Mouse (Mus musculus) thymus, adult 2 months (tissue): ENCODE data around the gene Fam196b. TPM values are rescaled to one million over a fixed set of nuclear protein-coding genes. Genes with fewer than 3 reads are reported as not detected.

Source experiments
- DNase-seq: peaks from one replicate; pipeline ENCODE4 v3.0.0; 2021
- H3K27ac ChIP-seq: fragments of 200-500 bp; 2 replicates; pipeline ENCODE4 v1.5.1; 2012; ENCODE audit warnings: low read length, control low read depth; ENCODE audit not compliant: control insufficient read depth, insufficient read depth
- H3K27me3 ChIP-seq: fragments of 200-500 bp; 2 replicates; pipeline ENCODE4 v1.6.1; 2012; ENCODE audit warnings: mild to moderate bottlenecking, low read length, moderate library complexity, mixed read lengths; ENCODE audit not compliant: control insufficient read depth, insufficient read depth
- H3K36me3 ChIP-seq: fragments of 200-500 bp; 2 replicates; pipeline ENCODE4 v1.6.1; 2012; ENCODE audit warnings: mild to moderate bottlenecking, low read length, moderate library complexity; ENCODE audit not compliant: control insufficient read depth, insufficient read depth
- H3K4me1 ChIP-seq: fragments of 200-500 bp; replicated peaks from 2 replicates; pipeline ENCODE4 v1.6.1; 2012; ENCODE audit warnings: low read length; ENCODE audit not compliant: control insufficient read depth, insufficient read depth
- H3K4me3 ChIP-seq: fragments of 200-500 bp; 2 replicates; pipeline ENCODE4 v1.5.1; 2012; ENCODE audit warnings: mild to moderate bottlenecking, low read length, control low read depth, moderate library complexity; ENCODE audit not compliant: control insufficient read depth, insufficient read depth
- CTCF ChIP-seq: fragments of 200-500 bp; IDR thresholded peaks from 2 replicates; pipeline ENCODE4 v1.5.1; 2012; ENCODE audit warnings: mild to moderate bottlenecking, control low read depth, low read length, moderate library complexity, borderline replicate concordance; ENCODE audit not compliant: control insufficient read depth, poor library complexity, insufficient read depth; ENCODE audit errors: extremely low read depth
- POLR2A ChIP-seq: fragments of 200-500 bp; IDR thresholded peaks from 2 replicates; pipeline ENCODE4 v1.6.1; 2012; ENCODE audit warnings: mild to moderate bottlenecking, low read length, control low read depth, moderate library complexity; ENCODE audit not compliant: control insufficient read depth, poor library complexity, insufficient read depth; ENCODE audit errors: extremely low read depth
- WGBS: fragments of 180-500 bp; shearing (Covaris S2); methylation state at CpG from one replicate; pipeline ENCODE4 v1.1.7; 2018; 5-methylcytosine and 5-hydroxymethylcytosine counted together
- polyA plus RNA-seq: library from polyadenylated mRNA; depleted of rRNA; stranded (reverse); fragments of >200 nt; gene quantifications from 2 replicates; pipeline ENCODE4 v1.2.3, GENCODE M21; 2012

The Fam196b gene
- polyA plus RNA-seq, 1 experiment: 0.07 TPM

DNA sequence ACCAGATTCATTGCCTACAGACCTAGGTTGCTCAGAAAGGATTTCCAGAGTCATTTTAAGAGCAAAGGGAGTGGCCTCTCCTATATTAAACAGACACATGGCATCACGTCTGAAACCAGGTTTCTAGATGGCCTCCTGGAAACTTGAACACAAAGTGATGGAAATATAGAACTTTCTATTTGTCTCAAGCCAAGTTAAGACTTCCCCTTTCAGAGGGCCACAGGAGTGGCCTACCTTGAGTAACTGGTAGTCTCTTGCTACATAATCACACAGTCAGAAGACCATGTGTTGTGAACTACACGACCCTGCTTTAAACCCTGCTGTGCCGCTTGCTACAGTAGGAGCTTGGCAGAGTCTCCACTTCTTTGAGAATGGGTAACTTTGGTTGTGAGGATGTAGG, 68.9 kb downstream of the Fam196b start:
- DNase-seq: no peak
- Histone ChIP-seq H3K4me1 (no peaks in the 10 kb centered on the region), H3K27me3 (no peaks in the 10 kb centered on the region), H3K4me3 (no peak overlapping the region), H3K36me3 (no peaks in the 10 kb centered on the region; the same call in 1 of the 2 replicates), H3K27ac (no peak overlapping the region)
- 91% methylated on average over 3 of the region's 3 CpGs for WGBS
- TF ChIP-seq CTCF (no peak), POLR2A (no peak)

DNA sequence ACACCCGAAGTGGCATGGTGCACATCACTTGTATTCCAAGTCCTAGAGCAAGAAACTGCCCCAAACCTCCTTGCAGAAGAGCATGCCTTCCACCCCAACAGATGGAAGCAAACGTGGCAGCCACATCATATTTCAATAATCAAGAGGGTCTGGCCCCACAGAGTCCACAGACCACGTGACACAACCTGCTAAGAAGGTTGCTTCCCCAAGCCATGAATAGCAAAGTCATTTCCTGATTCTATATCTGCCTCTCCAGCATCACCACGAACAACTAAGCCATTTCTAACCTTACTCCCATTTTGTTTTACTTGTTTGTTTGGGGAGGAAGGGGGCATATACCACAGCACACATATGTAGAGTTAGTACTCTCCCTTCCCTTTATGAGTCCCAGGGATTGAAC, 69.6 kb downstream of the Fam196b start:
- no peak for DNase-seq
- TF ChIP-seq CTCF: no peak
- TF ChIP-seq POLR2A: no peak
- 42% methylated on average over 4 of the region's 4 CpGs for WGBS
- H3K27me3 ChIP-seq: no peaks in the 10 kb centered on the region
- H3K36me3 ChIP-seq: no peaks in the 10 kb centered on the region; the same call in 1 of the 2 replicates
- no peak overlapping the region for H3K27ac ChIP-seq
- no peaks in the 10 kb centered on the region for H3K4me1 ChIP-seq
- H3K4me3 ChIP-seq: no peak overlapping the region

DNA sequence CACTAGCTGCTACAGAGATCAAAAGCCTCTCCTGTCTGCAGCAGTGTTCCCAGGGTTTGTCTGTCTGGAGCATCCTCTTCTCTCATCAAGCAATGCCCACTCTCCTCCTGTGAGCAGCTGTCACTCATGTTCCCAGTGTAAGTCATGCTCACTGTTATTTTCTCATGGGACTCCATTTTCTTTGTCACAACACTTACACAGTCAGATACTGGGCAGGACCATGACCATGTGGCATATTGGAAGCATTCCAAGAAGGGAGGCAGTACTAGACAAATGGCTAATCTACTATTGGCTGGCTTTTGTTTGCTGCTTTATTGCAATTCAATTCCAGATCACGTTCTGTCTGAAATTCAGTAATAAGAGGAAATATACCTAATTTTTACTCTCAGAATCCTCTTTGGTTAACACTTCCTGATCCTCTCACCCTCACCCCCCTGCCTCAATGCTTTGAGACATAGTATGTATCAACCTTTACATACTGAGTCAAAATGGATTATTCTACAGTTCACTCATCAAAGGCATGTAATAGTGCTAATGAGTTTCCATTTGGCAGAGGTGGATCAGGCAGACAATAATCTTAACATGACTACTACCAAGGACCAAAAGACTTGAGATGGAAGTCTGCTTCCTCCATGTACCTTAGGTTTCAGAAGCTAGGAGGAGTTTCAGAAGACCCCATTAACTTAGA, 70.5 kb downstream of the Fam196b start:
- no peak overlapping the region for H3K4me3 ChIP-seq
- DNase-seq: no peak
- no peaks in the 10 kb centered on the region; the same call in 1 of the 2 replicates for H3K36me3 ChIP-seq
- no peaks in the 10 kb centered on the region for H3K27me3 ChIP-seq
- no peaks in the 10 kb centered on the region for H3K4me1 ChIP-seq
- 86% methylated on average over 1 of the region's 1 CpGs for WGBS
- H3K27ac ChIP-seq: no peak overlapping the region
- TF ChIP-seq CTCF (no peak), POLR2A (no peak)

DNA sequence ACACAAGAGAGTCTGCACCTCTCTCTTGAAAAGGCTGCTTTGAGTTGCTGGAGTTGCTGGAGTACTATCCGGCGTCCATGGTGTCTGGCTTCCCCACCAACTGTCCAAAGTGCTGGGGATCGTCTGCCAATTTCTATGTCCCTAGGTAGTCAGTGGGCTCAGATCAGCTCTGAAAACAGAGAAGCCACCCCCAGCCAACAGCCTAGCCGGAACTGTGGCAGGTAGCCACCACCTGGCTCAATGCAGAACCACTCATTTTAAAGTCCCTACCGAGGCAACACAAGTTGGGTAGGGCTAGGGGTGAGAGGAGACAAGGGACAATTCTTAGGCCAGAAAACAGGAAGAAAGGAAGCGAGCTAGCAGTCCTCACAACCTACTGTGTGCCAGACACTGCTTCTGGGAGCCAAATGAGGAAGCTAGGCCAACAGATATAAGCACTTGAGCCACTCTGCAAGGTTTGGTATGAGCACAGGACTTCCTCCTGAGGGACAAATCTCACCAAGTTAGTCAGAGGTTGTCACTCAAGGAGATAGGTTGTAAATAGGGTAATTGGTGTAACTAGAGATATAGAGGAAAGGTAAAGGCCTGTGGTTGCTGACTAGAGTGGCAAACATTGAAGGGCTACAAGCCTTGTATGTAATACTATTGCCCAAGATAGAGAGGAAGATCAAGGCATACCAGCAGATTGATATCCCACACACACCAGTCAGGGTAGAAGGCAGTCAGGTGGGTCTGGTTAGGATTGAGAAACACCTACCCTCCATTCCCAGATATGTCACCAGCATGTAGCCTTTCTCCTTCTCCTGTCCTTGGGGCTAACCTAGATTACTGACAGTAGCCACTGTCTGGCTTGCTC, 74.9 kb downstream of the Fam196b start:
- H3K36me3 ChIP-seq: no peaks in the 10 kb centered on the region; the same call in 1 of the 2 replicates
- no peaks in the 10 kb centered on the region for H3K4me1 ChIP-seq
- no peak overlapping the region for H3K4me3 ChIP-seq
- no peaks in the 10 kb centered on the region for H3K27me3 ChIP-seq
- 82% methylated on average over 6 of the region's 6 CpGs for WGBS
- no peak for TF ChIP-seq CTCF
- no peak for TF ChIP-seq POLR2A
- DNase-seq: no peak
- no peak overlapping the region for H3K27ac ChIP-seq

DNA sequence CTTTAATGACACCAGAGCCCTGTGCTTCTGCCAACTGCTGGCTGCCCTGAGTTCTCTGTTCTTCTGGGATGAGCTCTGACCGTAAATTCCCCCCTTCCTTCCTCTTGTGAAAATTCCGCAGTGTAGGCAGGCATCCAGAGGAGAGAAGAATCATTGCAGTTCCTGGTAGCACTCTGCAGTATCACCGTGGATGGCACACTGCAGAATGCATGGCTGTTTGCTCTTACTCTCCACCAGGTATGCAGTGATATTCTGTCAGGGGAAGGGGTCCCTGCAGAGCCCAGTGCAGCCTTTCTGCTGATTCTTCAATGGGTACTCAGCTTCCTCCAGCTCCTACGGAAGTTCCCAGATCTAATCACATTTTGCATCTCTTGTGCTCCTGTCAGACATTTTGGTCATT, 77.5 kb downstream of the Fam196b start:
- WGBS: 85% methylated on average over 4 of the region's 4 CpGs

DNA sequence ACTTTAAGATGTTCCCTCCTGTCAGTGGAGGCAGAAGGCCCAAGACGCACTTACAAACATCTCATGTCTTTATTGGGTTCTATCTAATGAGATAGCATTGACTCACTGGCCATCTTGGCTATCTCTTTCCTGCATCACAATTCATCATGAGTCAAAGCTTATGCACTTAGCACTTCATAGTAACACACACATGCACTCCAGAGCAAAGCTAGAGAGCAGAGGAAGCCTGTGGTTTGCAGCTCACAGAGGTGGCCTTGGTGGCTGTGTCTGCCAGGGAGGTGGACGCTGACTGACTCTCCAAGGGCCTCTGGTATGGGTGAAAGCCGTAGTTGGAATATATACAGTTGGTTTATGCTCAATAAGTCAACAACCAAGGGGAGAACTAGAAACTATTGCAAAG, 81.2 kb downstream of the Fam196b start:
- H3K27ac ChIP-seq: no peak overlapping the region
- 50% methylated on average over 3 of the region's 3 CpGs for WGBS
- TF ChIP-seq POLR2A: no peak
- TF ChIP-seq CTCF: no peak
- H3K27me3 ChIP-seq: no peaks in the 10 kb centered on the region
- no peak for DNase-seq
- no peaks in the 10 kb centered on the region for H3K36me3 ChIP-seq
- no peak overlapping the region for H3K4me3 ChIP-seq
- H3K4me1 ChIP-seq: peaks cover 3% of the 10 kb centered on the region; the same call in 1 of the 2 replicates

More for the DNA sequence above, 77.5 kb downstream of the Fam196b start:
- Histone ChIP-seq H3K27me3 (no peaks in the 10 kb centered on the region), H3K36me3 (no peaks in the 10 kb centered on the region; the same call in 1 of the 2 replicates), H3K4me1 (no peaks in the 10 kb centered on the region), H3K4me3 (no peak overlapping the region), H3K27ac (no peak overlapping the region)
- no peak for TF ChIP-seq POLR2A
- TF ChIP-seq CTCF: no peak
- no peak for DNase-seq
